Mouse (Mus musculus) layer of hippocampus, postnatal 36 days (tissue): ENCODE measurements around the gene Hspa13. TPM values are rescaled to one million over a fixed set of nuclear protein-coding genes. Genes with fewer than 3 reads are reported as not detected.

Experiments
- DNase-seq, 2 experiments: peaks; one replicate each; pipeline ENCODE4 v3.0.0; 2022
- microRNA-seq, 2 experiments: library from miRNA; unstranded; fragments of <30 nt; microRNA quantifications; one replicate each; pipeline ENCODE4 v1.2.0; 2021
- total RNA-seq, 2 experiments: library from RNA; stranded (reverse); gene quantifications; 2 replicates each; pipeline ENCODE4 v1.2.3; 2021

Gene Hspa13
- total RNA-seq, result 10 to 100 TPM; 35.7 to 39.7 TPM

- DNase-seq, result peak; percentile 97
Observed at GRCm38 (mm10) chr16:75766388-75767249, at the start of gene Hspa13. Gene Hspa13, minus strand, starts transcription at chr16:75767104.

- no peak for DNase-seq
Observed at GRCm38 (mm10) chr16:75779271-75779670, 12.4 kb upstream of the Hspa13 start.

- peak; percentile 29 to 39 for DNase-seq
Observed at GRCm38 (mm10) chr16:75773222-75773621, 6.3 kb upstream of the Hspa13 start.

- DNase-seq, result no peak
Observed at GRCm38 (mm10) chr16:75767250-75768002, 522 bp upstream of the Hspa13 start.

GRCm38 (mm10) chr16:75752876-75753275 is 14.0 kb downstream of the Hspa13 start:
- DNase-seq, result no peak

GRCm38 (mm10) chr16:75750103-75750502 is 16.8 kb downstream of the Hspa13 start:
- DNase-seq, result no peak

- DNase-seq, result no peak
Observed at GRCm38 (mm10) chr16:75748926-75749325, 18.0 kb downstream of the Hspa13 start.

GRCm38 (mm10) chr16:75744014-75744413 is 22.9 kb downstream of the Hspa13 start:
- DNase-seq, result no peak

GRCm38 (mm10) chr16:75717405-75718173 is 49.3 kb downstream of the Hspa13 start:
- no peak for DNase-seq

GRCm38 (mm10) chr16:75696176-75696575 is 70.7 kb downstream of the Hspa13 start:
- DNase-seq, result peak in 1 of 2 experiments; percentile 12

Small RNA genes lying within 50 kb of the gene (microRNA-seq; reads per million reads assigned to microRNA genes)
- gene Gm22923, result 0 reads per million in 2 experiments

Other genes with a start within 250 kb of the Hspa13 start
- gene Lipi, start 181.0 kb downstream of the Hspa13 start, total RNA-seq, result under 1 TPM in 1 of 2 experiments, not detected in 1; 0.23 TPM
- 1 to 10 TPM; 4.1 to 5.5 TPM for gene Rbm11, start 174.3 kb downstream of the Hspa13 start, total RNA-seq